Mouse (Mus musculus): ENCODE measurements around the gene Wdr59. TPM values are rescaled to one million over a fixed set of nuclear protein-coding genes. Genes with fewer than 3 reads are reported as not detected.
"Not testable (repeated sequence)": the region's sequence is repeated elsewhere in the genome, so short reads cannot be mapped to it uniquely, and the experiment has no call there.

Gene Wdr59
- total RNA-seq, 2 experiments from 2014 or later = 9.7 to 11.5 TPM

- DNase-seq = no peak
These were observed 16.3 kb upstream of the Wdr59 start for GRCm38 (mm10) chr8:111538194-111538593.

- DNase-seq = no peak
These were observed 15.9 kb upstream of the Wdr59 start for GRCm38 (mm10) chr8:111537765-111538158.

GRCm38 (mm10) chr8:111536978-111537764 is 15.3 kb upstream of the Wdr59 start:
- peak; percentile 44 for DNase-seq

- DNase-seq = peak; percentile 79
These were observed 14.4 kb upstream of the Wdr59 start, which contains the start of gene Znrf1 for GRCm38 (mm10) chr8:111536031-111536977. Gene Znrf1 (plus strand): TSS chr8:111536097.

GRCm38 (mm10) chr8:111535491-111535890 is 13.6 kb upstream of the Wdr59 start:
- no peak for DNase-seq

GRCm38 (mm10) chr8:111533503-111533902 is 11.6 kb upstream of the Wdr59 start:
- no peak for DNase-seq

GRCm38 (mm10) chr8:111531621-111532020 is 9.7 kb upstream of the Wdr59 start:
- no peak for DNase-seq

- DNase-seq = no peak
These were observed 9.3 kb upstream of the Wdr59 start for GRCm38 (mm10) chr8:111531191-111531590.

GRCm38 (mm10) chr8:111528071-111528470 is 6.2 kb upstream of the Wdr59 start:
- DNase-seq = no peak

GRCm38 (mm10) chr8:111527149-111527548 is 5.3 kb upstream of the Wdr59 start:
- DNase-seq = no peak

GRCm38 (mm10) chr8:111526403-111527024 is 4.6 kb upstream of the Wdr59 start:
- DNase-seq = no peak

GRCm38 (mm10) chr8:111517466-111517865 is 4.4 kb downstream of the Wdr59 start:
- no peak for DNase-seq

GRCm38 (mm10) chr8:111516451-111517035 is 5.3 kb downstream of the Wdr59 start:
- no peak for DNase-seq

- DNase-seq = no peak
These were observed 8.4 kb downstream of the Wdr59 start for GRCm38 (mm10) chr8:111513446-111513845.

GRCm38 (mm10) chr8:111512941-111513340 is 9.0 kb downstream of the Wdr59 start:
- no peak for DNase-seq

- no peak for DNase-seq
These were observed 11.5 kb downstream of the Wdr59 start for GRCm38 (mm10) chr8:111510401-111510800.

- no peak for DNase-seq
These were observed 12.6 kb downstream of the Wdr59 start for GRCm38 (mm10) chr8:111509278-111509677.

- DNase-seq = no peak
These were observed 13.3 kb downstream of the Wdr59 start for GRCm38 (mm10) chr8:111508566-111508965.

GRCm38 (mm10) chr8:111501724-111502464 is 20.0 kb downstream of the Wdr59 start:
- no peak for DNase-seq

- DNase-seq = not testable (repeated sequence)
These were observed 23.6 kb downstream of the Wdr59 start for GRCm38 (mm10) chr8:111498249-111498648.

GRCm38 (mm10) chr8:111496326-111496725 is 25.6 kb downstream of the Wdr59 start:
- no peak for DNase-seq

All from gastrocnemius, postnatal 10 days (tissue).